Mouse (Mus musculus): ENCODE measurements around the gene Sbf1.

The Sbf1 gene

GRCm38 (mm10) chr15:89316146-89316545 lies 1.0 kb upstream of the Sbf1 start:
- DNase-seq (ENCODE audit: low spot score) = no peak

DNA sequence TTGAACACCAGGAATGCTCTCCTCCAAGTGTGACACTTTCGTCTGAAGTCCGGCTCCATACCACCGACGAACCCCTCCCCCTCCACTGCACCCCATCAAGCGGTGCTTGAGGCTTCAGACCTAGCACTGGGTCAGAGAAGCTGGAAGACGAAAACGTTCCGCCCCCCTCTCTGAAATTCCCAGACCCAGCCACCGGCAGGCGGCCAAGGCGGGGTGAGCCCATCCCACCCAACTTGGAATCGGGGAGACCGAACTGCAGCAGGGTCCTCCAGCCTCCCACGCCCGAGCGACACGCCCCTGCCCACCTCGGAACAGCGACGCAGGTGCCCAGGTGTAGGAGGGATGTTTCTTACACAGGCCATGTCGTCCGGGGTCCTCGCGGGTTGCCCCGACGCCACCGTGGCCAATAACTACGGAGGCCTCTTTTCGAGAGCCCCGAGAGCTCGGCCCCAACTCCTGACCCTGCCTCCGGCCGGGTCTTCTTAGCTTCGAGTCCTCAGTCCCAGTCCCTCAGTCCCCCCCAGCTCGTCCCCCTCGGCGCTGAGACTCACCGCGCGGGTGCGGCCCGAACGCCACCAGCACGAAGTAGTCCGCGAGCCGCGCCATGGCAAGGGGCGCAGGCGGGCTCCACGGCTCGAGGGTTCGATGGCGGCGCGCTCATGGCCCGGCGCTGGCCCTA lies 461 bp downstream of the Sbf1 start:
- DNase-seq (ENCODE audit: low spot score) = peak; percentile 26

DNA sequence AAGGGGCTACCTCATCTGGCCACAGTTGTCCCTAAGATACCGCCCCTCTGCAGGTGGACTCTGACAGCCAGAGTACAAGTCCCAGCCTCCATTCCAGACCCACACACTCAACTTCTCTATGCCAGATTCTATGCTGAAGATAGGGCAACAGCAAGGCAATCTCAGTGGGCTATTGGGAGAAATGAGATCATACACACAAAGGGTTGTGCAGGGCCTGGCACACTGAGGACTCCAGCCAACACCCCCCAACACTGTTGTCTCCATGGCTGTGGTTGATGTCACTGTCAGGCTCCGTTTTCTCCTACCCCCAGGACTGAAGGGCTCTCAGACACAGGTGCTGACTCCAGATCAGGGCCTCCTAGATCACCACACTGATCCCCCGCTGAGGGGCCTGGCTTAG lies 1.0 kb downstream of the Sbf1 start:
- no peak for DNase-seq (ENCODE audit: low spot score)

DNA sequence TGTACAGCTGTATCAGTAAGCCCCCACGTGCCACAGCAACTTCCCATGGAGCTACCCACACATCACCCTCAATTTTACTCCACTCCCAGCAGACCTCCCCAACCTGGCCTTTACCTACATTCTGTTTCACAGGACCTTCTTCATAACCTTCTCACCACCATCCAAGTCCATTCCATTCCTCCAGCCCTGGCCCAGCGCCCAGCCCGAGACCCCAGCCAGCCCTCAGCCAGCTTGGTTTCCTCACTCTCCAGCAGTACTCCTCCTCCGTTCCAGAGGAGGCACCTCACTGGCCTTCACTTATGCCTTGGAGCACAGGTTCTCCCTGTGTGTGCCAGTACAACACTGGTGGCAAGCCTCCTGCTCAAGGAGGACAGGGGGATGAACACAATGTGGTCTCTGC lies 1.8 kb downstream of the Sbf1 start:
- DNase-seq (ENCODE audit: low spot score) = no peak

DNA sequence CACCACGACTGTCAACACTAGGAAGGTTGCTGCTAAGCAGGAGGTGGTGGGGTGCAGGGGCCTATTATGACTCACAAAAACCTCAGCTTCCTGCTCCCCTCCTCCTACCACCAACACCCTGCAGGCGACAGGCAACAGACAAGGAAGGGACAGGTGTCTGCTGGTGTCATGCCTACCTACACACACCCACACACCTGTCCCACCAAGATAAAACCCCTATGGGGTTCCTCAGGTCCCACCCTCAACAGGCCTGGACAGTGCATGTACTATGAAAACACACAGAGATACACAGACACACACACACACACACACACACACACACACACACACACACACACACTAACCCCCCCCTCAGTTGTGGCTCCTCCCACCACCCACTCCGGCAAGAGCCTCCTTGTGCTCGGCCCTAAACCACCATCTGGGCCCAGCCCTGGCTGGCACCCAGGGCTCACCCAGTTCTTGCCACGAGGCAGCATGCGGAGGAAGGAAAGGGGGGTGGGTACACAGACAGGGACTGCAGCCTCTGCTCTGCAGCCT lies 5.1 kb downstream of the Sbf1 start:
- no peak for DNase-seq (ENCODE audit: low spot score)

- no peak for DNase-seq (ENCODE audit: low spot score)
Measured at GRCm38 (mm10) chr15:89308406-89309139, 6.5 kb downstream of the Sbf1 start.

GRCm38 (mm10) chr15:89307461-89307860 lies 7.7 kb downstream of the Sbf1 start:
- no peak for DNase-seq (ENCODE audit: low spot score)

- no peak for DNase-seq (ENCODE audit: low spot score)
Measured at GRCm38 (mm10) chr15:89305966-89306365, 9.1 kb downstream of the Sbf1 start.

DNA sequence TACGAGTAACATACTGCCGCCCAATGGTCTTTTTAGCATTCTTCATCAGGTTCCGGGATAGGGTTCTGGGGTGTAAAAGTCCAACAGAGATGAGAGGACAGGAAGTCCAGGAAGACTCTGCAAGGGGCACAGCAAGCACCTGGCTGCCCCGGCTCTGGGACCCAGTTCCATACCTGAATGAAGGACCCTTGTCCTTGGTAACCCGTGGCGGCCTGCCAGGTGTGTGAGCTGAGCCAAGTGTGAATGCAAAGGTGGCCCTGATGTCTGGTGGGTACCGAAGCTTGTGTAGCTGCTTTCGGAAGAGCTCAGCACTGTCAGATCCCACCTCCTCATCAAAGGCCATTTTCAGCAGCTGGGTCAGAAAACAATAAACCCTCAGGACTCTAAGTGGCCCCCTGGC lies 14.5 kb downstream of the Sbf1 start:
- no peak for DNase-seq (ENCODE audit: low spot score)

DNA sequence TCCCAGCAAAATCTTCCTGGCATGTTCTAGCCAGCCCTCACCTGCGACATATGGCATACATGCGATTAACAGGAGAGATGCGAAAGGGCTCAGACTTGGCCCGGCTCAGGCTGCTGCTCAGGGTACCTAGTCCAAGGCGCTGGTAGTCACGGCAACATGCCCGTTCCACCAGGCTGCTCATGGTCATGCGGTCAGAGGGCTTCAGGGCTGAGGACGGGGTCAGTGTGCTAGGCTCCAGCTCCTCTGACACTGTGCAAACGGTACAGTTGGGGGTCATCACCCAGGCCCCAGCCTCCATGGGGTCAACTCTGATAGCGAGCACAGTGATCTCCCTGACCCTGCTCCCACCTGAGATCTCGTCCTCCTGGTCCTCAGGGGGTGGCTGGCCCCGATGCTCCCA lies 14.9 kb downstream of the Sbf1 start:
- no peak for DNase-seq (ENCODE audit: low spot score)

GRCm38 (mm10) chr15:89297695-89298094 lies 17.4 kb downstream of the Sbf1 start:
- no peak for DNase-seq (ENCODE audit: low spot score)

- DNase-seq (ENCODE audit: low spot score) = no peak
Measured at GRCm38 (mm10) chr15:89296465-89296864, 18.6 kb downstream of the Sbf1 start.

DNA sequence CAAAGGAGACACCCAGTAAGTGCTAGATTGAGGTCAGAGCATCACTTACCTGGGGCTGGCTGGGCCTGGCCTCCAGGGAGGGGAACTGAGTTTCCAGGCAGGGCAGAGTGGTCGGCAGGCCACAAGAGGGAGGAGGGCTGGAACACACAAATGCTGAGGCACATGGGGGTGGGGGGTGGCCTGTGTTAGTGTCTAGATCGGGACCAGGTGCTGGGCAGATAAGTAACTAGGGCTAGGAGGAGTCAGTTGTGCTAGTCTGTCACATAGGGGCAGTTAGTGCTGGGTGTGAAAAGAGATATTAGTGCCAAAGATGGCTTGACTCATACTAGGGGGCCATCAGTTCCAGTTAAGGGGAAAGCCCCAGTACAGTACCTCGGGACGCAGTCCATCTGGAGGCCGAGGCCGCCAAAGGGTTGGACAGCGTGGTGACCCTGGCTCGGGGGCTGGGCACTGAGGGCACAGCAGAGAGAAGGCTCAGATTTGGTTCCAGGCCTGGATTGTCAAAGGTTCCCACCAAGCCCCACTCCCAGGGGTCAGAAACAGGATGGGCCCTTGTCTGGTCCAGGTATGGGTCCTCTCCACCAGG lies 19.4 kb downstream of the Sbf1 start:
- DNase-seq (ENCODE audit: low spot score) = no peak

DNA sequence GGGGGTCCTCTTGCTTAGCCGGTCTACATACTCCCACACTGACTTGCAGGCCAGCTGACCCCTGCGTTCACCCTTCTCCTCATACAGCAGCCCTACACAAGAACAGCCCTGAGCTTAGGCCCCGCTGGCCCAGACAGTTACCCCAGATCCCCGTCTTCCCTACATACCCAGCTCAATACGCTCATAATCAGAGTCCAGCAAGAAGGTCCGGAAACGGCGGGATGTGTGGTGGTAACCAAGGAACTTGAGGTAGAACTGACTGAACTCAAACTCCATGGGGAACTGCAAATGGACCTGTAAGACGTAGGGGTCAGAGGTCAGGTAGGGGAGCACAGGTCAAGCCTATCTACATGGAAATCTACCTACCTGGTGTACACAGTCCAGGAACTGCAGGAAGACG lies 21.3 kb downstream of the Sbf1 start:
- no peak for DNase-seq (ENCODE audit: low spot score)

GRCm38 (mm10) chr15:89292795-89293194 lies 22.3 kb downstream of the Sbf1 start:
- DNase-seq (ENCODE audit: low spot score) = no peak

DNA sequence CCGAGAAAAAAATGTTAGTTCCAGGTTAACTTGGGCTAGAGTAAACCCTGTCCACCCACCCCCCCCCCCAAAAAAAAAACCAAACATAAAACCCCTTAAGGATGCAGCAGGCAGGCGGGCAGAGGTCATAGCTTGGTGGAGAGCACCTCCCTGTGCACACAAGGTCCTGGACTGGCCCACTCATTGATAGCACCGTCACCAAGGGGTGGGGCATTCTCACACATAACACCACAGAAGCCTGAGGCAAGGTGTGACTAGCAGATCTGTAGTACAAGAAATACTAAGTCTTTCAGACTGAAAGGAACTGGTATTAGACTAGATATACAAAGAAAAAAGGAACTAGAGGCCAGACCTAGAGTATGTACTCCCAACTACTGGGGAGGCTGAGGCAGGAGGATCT lies 23.6 kb downstream of the Sbf1 start:
- no peak for DNase-seq (ENCODE audit: low spot score)

DNA sequence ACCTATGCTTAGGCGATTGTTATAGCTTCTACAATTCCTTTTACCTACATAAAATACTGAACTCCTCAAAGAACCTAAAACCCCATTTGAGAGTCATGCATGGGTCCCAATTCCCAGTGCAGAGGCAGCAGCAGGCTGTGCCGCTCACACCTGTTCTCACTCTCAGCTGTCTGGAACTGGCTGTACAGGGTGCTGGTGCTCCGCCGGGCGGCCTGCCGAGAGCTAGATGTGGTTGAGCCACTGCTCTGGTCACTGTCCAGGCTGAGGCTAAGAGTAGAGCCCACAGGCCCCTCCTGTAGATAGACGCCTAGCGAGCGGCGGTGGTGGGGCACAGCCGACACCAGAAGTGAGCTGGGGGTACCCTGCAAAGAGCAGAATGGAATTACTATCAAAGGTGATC lies 25.7 kb downstream of the Sbf1 start:
- no peak for DNase-seq (ENCODE audit: low spot score)

DNA sequence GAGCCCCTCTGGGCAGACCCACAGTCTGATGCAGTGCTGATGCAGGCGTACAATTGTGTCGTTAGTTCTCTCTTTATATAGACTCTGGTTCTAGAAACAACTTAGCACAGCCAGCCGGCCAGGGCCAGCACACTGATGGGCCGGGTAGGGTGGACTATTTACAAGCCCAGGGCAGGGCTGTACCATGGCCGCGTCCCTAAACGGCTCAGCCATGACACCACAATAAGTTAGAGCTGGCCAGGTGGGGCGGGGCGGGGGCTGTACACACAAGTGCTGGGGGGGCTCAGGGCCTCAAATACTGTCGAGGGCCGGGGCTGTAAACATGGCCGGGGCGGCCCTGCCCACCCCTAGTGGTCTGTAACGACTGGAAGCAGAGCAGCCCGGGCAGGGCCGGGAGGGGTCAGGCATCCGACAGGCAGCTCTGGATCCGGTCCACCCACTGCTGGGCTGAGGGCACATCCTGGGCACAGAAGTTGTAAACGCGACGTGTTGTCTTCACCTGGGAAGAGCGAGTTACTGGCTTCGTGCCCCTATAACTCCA lies 26.8 kb downstream of the Sbf1 start:
- DNase-seq (ENCODE audit: low spot score) = no peak

- DNase-seq (ENCODE audit: low spot score) = no peak
Measured at GRCm38 (mm10) chr15:89286582-89286981, 28.5 kb downstream of the Sbf1 start.

DNA sequence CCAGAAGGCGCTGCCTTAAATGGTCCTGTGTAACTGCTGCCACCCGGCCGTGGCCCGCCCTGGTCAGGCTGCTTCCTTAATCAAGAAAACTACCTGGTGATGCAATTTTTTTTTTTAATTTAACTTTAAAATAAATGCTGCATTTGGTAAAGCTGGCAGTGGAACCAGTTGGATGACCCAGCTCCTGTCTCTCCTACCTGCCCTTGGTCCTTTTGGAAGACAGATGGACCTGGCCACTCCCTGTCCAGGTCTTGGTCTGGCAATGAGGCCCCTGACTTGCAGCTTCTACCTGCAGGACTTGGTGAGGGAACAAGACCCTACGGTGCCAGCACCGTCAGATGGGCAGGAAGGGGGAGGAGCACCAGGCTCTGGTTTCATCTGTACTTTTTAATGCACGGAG lies 29.0 kb downstream of the Sbf1 start:
- DNase-seq (ENCODE audit: low spot score) = no peak

DNA sequence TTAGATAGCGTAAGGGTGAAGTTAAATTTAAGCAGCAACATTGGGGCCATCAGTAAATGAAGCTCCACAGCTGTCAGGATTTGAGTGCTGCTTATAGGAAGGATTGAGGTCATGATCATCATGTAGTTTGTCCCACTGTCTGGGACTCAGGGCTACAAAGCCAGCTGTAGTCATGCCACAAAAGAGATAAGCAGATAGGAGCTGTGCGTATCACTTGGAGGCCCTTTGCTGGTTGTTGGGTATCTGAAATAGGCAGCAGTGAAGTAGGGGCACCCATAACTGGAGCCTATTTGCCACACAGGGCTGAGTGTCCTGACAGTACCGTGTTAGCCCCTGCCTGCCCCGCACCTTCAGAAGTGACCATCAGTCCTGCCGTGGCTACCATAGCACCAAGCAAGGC lies 29.6 kb downstream of the Sbf1 start:
- no peak for DNase-seq (ENCODE audit: low spot score)

DNA sequence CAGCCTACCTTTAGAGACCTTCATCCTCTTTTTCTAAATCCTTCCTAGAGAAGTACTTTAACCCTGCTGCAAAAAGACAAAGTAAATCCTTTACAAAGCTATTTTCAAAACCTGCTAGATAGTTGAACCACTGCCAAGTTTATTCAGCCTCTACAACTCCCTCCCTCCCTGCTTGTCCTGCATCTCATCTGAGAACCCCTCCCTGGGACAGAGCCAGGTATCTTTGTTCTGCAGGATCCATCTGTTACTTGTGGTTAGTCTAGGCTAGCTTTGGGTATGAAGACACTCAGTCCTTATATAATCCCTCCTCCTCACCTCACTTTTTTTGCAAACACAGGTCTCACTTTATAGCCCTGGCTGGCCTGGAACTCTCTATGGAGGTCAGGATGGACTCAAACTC lies 30.1 kb downstream of the Sbf1 start:
- DNase-seq (ENCODE audit: low spot score) = no peak

GRCm38 (mm10) chr15:89284094-89284493 lies 31.0 kb downstream of the Sbf1 start:
- DNase-seq (ENCODE audit: low spot score) = no peak
